Mouse (Mus musculus) neutrophil, adult 59 days (primary cell): ENCODE measurements around the gene Trim9. TPM values are rescaled to one million over a fixed set of nuclear protein-coding genes. Genes with fewer than 3 reads are reported as not detected.

ENCODE experiments used
- total RNA-seq, 2 experiments: library from RNA; stranded (reverse); gene quantifications; 1 replicate in 1 of 2; 2 replicates in 1 of 2; pipeline ENCODE4 v1.2.4; 2023

Trim9 gene
- total RNA-seq = under 1 TPM; 0.15 to 0.18 TPM

DNA sequence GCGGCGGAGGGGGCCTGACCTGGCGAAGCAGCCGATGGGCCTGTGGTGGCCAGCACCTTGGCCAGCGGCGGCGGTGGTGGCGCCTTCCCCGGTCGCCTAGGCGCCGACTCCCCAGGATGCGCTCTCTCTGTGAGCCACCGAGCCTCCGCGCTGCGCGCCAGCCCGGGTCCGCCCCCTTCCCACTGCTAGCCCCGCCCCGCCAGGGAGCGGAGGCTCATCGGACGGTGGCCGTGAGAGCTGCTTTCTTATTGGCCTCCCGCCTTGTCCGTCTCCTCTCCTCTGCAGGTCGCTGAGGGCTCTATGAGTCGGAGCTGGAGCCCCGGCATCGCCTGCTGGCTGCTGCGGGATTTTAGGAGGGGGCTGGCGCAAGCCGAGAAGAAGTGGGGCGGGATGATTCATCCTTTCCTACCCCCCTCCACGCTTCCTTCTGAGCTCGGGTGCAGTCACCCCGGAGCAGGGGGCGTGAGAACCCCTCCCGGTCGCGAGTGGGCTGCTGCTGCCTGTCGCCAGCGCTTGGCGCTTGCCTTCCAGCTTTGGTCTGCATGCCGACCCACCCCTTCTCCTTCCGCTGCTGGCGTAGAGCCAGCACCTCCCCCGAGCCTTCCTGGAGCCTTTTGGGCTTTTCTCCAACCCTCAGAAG is at the start of gene Trim9:
TSS of gene Trim9 (minus strand) at position 413 of the 640 bp plus-strand sequence.

DNA sequence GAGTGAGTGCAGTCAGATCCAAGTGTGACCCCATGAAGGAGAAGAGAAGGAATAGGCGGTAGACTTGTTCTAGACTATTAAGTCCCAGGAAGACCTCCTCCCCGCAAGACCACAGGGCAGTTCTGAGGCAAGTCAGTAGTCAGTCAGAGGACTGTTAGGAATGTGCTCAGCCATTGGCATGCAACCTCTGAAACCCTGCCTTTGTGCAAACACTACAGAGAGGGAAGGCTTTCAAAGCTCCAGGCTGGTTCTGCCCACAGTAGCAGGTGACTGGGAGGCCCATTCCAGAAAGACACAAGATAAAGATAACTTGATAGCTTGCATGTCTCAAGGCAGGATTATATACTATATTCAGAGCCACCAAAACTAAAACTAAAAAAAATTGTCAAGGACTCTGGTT is 116.1 kb downstream of the Trim9 start, which contains the start of gene Pygl:
TSS of gene Pygl (minus strand) at position 195 of the 400 bp plus-strand sequence.

Other genes starting within 250 kb of the Trim9 start
- gene Nin, start 233.9 kb downstream of the Trim9 start, total RNA-seq = 100 to 1,000 TPM; 282 TPM
- gene Abhd12b, start 193.5 kb downstream of the Trim9 start, total RNA-seq = not detected
- gene Pygl, start 116.1 kb downstream of the Trim9 start, total RNA-seq = 100 to 1,000 TPM; 717 to 830 TPM
- gene Tmx1, start 105.5 kb upstream of the Trim9 start, total RNA-seq = 10 to 100 TPM; 25.4 to 29.3 TPM